Mouse (Mus musculus): ENCODE measurements around the gene Cldn4. TPM values are rescaled to one million over a fixed set of nuclear protein-coding genes. Genes with fewer than 3 reads are reported as not detected.

Gene Cldn4
- polyA plus RNA-seq, 1 experiment from 2014 or later, result 6.9 TPM

Other genes starting within 250 kb of the Cldn4 start
- gene Eln, start 199.6 kb downstream of the Cldn4 start, polyA plus RNA-seq (2016; fragmentation: Nextera tagmentation; extraction: Ambion mirVana), result 4.8 and 8.0 TPM in 2 replicates
- not detected in 2 replicates for gene Tmem270, start 40.2 kb downstream of the Cldn4 start, polyA plus RNA-seq (2016; fragmentation: Nextera tagmentation; extraction: Ambion mirVana)
- gene Cldn13, start 31.4 kb downstream of the Cldn4 start, polyA plus RNA-seq (2016; fragmentation: Nextera tagmentation; extraction: Ambion mirVana), result 6.1 and 8.5 TPM in 2 replicates
- gene Mettl27, start 14.6 kb downstream of the Cldn4 start, polyA plus RNA-seq (2016; fragmentation: Nextera tagmentation; extraction: Ambion mirVana), result 8.8 and 12.1 TPM in 2 replicates
- 2.7 and 10.2 TPM in 2 replicates for gene Cldn3, start 39.3 kb upstream of the Cldn4 start, polyA plus RNA-seq (2016; fragmentation: Nextera tagmentation; extraction: Ambion mirVana)
- 57.8 and 63.7 TPM in 2 replicates for gene Abhd11, start 62.2 kb upstream of the Cldn4 start, polyA plus RNA-seq (2016; fragmentation: Nextera tagmentation; extraction: Ambion mirVana)
- gene Stx1a, start 76.5 kb upstream of the Cldn4 start, polyA plus RNA-seq (2016; fragmentation: Nextera tagmentation; extraction: Ambion mirVana), result 8.5 and 8.6 TPM in 2 replicates
- gene Dnajc30, start 117.3 kb upstream of the Cldn4 start, polyA plus RNA-seq (2016; fragmentation: Nextera tagmentation; extraction: Ambion mirVana), result 24.5 and 27.6 TPM in 2 replicates
- 99.4 and 134 TPM in 2 replicates for gene Bud23, start 118.0 kb upstream of the Cldn4 start, polyA plus RNA-seq (2016; fragmentation: Nextera tagmentation; extraction: Ambion mirVana)
- gene Vps37d, start 131.3 kb upstream of the Cldn4 start, polyA plus RNA-seq (2016; fragmentation: Nextera tagmentation; extraction: Ambion mirVana), result 2.4 and 7.1 TPM in 2 replicates
- gene Mlxipl, start 143.0 kb upstream of the Cldn4 start, polyA plus RNA-seq (2016; fragmentation: Nextera tagmentation; extraction: Ambion mirVana), result 1.00 and 3.0 TPM in 2 replicates
- gene Tbl2, start 202.7 kb upstream of the Cldn4 start, polyA plus RNA-seq (2016; fragmentation: Nextera tagmentation; extraction: Ambion mirVana), result 25.1 and 25.4 TPM in 2 replicates
- 39.2 and 45.3 TPM in 2 replicates for gene Bcl7b, start 221.3 kb upstream of the Cldn4 start, polyA plus RNA-seq (2016; fragmentation: Nextera tagmentation; extraction: Ambion mirVana)
- 30.6 and 44.4 TPM in 2 replicates for gene Baz1b, start 240.3 kb upstream of the Cldn4 start, polyA plus RNA-seq (2016; fragmentation: Nextera tagmentation; extraction: Ambion mirVana)

Data from heart, embryonic 10.5 days (tissue).